Mouse (Mus musculus): Measurements from ENCODE around the gene Mpdz.

Gene Mpdz

DNA sequence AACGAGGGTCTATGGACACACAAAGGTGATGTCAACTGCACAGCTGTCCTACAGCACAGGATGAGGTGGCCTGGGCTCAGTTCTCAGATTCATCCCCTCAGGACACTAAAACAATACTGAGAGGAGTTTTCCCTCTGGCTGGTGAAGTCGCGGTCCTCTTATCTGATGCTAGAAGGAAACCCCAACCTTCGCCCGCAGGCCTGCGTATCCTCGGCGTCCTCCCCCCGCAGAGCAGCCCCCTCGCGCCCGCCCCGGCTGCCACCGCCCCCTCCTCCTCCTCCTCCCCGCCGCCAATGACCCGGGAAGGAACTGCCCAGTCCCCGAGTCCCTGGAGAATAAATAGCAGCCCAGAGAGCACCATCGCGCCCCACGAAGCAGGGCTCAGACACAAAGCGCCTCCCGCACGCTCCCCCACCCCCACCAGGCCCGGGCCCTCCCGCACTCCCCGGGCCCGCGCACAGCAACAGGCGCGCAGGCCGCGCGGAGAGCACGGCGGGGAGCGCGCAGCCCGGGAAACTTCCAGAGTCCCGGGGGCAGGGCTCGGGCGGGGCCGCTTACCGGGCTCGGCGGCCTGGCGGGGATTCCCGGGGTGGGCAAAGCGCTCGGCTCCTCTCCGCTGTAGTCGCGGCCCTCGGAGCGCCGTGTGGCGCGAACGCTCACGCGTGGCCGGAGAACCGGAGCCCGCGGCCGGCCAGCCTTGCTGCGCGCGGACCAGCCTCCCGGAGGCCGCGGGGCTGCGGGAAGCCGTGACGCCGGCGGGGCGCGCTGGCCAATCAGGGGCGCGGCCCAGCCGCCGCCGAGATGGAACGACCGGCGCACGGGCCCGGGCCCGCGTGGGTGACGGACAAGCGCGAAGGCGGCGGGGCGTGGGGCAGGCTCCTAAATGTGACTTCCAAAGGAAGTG lies at the start of gene Mpdz:
Gene Mpdz (minus strand): TSS at position 738 of the 904 bp plus-strand sequence.
- peak; percentile 78 for DNase-seq

DNA sequence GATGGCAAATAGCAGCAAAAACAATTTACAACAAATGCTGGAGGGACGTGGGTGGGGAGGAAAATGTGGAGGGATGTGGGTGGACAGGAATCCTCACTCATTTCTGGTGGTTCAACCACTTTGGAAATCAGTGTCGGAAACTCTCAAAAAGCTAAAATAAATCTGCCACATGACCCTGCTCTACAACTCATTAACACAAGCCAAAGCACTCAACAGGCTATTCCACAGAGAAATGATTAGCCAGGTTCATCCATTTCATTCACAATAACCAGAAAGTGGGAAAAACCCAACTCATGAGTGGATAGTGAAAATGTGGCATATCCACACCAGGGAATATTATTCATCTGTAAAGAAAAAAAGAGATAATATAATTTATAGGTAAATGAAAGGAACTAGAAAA lies 47.9 kb upstream of the Mpdz start:
- no peak for DNase-seq

DNA sequence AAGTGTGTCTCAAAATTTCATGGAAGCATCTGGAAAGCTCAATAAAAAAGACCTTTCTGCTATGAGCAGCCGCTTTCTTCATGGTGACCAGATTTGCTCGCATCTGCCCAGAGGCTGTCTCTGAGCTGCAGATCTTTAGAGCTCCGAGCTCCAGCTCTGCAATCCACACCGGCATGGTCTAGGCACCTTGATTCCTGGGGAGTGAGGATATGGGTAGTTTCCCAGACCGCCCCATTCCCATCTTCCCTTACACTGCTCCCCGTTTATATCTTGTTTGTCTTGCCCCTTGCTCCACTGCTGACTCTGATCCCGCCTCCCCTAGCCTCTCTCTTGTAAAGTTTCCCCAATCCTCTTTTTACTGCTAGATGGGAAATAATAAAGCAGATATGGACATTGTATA lies 42.0 kb upstream of the Mpdz start:
- no peak for DNase-seq

DNA sequence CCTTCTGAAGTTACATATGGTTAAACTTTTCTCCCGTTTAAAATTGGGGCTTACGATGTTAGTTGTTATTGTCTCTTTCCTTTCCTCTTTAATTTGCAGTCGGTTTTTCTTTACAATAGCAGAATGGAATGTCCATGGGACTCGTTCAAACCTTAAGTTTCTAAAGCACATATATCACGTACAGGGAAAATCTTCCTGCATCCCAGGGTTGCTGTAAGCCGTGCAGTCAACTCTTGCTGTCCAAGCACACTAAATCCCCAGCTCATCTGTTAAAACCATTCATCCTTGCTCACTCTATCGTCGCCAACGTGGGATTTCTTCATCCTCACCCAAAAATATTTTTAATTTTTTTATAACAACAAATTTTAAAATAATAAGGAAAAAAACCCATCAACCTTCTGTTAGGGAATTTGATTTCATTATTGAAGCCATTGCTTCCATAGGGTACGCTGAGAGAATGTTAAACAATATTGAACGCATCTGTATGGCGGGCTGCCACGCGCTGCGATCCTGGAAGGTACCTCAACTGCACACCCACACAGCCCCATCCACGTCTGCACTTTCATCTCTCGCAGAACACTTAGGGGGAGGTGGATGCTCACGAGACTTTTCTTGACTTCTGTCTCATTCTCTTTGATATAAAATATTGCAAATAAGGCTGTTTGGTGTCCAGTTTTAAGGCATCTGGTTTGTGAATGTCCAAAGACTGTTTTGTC lies 41.4 kb upstream of the Mpdz start:
- DNase-seq: no peak

DNA sequence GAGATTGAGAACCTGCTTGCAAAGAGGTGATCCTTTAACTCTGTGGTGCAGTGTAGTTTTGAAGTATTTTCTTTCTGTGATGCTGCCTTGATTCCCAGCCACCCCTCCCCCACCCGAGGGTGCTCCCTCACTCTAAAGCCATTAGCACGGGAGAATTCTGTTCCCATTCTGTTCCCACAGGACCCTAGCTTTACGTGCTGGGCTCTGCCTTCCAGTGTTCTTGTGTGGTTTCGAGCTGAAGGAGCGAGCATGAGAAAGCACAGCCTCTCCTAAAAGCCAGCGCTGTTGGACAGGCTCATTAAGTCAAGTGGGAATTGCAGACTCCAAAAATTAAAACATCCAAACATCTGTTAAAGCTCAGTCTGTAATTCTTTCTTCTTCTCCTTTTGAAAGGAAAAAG lies 40.5 kb upstream of the Mpdz start:
- DNase-seq: no peak

DNA sequence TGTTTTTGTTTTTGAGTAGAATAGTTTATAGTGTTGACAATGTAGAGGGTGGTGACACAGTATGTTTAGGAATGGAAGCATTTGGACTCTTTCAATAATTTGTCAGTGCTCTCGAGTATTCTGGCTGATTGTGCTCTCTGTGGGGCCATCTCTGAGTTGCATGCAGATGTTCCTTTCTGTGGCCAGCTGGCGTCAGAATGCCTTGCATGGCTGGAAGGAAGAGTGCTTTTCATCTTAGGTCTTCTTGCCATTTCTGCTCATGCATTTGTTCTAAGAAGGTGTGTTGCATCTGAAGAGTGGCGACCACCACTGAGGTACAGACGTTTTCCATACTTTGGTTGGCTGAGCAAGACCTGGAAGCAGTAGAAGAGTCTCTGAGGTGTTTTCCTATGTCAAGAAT lies 24.2 kb upstream of the Mpdz start:
- DNase-seq: no peak

DNA sequence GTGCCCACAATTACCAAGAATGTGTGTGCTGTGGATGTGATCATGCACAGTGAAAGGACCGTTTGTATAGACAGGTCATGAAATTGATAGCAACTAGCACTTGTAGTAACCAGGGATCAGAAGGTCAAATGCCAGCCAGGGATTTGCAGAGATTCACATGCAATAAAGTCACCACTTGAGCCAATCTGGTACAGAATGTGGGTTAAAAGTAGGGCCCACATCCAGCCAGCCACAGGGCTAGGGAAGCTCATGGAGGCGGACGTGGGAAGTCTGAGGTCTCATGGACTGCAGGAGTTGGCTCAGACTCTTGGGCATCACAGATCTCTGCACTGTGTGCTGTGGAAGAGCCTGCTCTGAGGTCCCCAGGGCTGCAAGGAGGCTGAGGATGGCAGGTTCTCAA lies 22.6 kb upstream of the Mpdz start:
- DNase-seq: no peak

DNA sequence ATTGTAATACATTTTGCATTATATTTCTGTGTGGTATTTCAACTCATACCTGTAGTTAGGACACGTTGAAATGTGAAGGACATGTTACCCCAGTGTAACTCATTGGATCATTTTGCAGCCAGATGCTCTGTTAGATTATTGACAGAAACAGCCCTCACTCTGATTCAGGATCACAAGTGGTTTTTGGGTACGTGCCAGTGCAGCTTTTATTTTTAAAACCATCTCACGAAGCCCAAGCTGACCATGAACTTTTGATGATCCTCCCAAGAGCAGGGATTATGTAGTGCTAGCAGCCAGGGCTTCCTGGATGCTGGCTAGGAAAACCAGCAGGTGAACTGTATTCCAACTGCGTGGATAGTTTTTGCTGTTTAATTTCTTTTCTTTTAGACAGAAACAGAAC lies 19.6 kb upstream of the Mpdz start:
- no peak for DNase-seq

DNA sequence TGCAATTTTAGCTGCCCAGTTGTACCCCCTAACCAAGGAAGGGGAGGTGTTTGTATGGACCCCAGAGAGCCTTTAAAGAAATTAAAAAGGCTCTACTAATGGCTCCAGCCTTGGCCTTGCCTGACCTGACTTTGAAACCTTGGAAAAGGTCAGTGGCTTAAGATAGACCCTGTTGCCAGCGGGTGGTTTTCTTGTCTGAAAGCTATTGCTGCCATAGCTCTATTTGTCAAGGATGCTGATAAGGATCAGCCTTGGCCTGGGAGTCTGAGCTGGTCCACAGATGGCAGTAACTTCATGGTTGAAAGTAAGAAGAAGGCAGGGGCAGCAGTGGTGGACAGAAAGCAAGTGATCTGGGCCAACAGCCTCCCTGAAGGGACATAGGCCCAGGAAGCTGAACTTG lies 16.3 kb upstream of the Mpdz start:
- no peak for DNase-seq

DNA sequence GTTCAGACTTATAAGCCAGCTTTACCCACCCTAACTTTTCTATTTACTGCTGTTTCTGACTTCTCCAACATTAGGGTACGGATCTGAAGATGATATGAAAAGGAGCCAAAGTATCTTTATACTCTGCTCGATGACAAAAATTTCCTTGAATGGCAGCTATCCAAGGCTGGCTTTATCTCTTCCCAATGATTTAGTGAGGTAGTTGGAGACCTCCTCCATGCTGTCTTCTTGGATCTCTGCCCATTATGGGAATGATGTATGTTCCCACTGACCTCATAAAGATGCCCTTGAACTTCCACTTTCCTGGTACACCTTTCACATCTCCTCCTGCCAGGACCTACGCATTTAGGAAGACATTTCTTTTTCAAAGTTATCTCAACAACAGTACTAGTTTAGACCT lies 11.2 kb upstream of the Mpdz start:
- DNase-seq: no peak

DNA sequence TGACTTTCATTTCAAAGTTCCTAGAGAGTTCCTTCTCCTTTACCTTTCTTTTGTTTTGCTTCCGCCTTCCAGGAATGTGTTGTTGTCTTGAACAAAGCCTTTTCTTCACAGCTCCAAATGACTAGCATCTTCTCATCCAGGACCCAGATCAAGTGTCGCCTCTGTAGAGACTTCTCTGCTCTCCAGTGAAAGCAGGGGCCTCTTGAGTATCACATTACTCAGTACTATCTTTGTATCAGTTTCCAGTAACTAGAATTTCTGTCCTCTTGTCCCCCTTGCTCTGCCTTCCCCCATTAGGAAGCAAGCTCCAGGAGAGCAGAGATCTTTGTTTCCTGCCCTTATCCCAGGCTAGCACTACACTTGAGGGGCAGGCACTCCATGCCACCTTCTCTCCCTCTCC lies 9.6 kb upstream of the Mpdz start:
- no peak for DNase-seq

DNA sequence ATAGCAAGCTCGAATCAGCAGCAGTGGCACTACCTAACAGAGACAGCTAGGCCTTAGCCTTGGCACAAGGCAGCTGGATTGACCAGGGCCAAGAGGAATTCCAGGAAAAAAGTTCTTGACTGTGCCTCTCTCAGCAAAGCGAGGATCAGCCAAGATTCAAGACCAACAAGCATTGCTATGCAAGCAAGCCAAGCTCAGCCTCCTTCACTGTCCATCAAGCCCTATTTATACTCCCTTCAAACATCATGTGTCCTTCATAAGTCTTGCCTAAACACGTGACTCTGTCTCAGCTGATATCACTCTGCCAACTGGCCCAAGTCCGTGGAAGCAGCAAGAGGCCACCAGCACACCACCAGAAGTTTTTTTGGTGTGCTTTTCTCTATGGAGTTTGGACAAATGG lies 6.8 kb upstream of the Mpdz start:
- DNase-seq: no peak

DNA sequence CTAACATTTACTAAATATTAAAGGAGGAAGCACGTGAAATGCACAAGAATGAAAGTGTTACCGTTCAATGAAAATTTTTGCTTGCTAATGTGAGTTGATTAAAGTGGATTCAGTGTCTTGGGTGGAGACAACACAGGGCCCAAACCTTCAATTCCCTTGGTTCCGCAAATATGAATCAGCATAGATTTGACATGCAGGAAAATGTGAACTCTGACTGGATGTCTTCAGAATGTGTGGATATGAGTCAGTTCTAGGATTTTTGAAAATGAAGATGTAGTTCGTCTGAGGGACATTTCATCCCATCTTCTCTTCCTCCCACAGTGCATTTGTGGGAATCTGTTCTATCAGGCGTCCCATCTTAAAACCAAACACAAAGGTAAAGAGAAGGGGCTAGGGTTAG lies 951 bp upstream of the Mpdz start:
- no peak for DNase-seq

DNA sequence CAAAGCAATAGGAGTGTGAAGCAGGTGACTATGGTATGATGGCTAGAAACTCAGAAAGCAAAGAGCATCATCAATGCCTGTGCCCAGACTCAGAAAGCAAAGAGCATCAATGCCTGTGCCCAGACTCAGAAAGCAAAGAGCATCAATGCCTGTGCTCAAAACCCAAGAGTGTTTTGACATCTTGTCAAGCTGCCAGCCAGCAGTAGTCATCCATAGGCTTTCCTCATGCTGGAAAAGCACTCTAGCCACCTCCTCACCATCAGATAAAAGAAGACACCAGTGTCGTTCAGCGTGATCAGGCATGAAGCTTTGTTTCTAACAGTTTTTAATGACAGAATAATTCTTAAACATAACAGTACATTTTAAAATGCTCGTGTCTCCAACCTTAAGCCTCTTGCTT lies 8.7 kb downstream of the Mpdz start:
- DNase-seq: no peak

DNA sequence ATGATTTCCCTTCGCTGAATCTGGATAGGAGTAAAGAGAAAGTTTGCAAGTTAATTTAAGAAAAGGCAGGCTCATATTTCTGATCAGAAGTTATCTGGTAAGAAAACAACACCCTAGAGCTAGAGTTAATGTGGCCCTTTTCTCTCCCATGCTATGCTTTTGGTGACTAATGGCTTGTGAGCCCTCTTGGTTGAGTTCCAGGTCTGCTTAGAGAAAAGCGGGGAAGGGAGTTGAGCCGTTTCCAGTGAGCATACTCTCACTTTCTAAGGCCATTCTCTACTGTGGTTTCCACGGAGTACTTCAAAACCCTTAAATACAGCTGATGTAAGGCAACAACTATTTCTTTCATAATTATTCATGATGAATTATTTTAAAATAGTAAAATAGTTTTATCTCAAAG lies 11.8 kb downstream of the Mpdz start:
- DNase-seq: no peak

DNA sequence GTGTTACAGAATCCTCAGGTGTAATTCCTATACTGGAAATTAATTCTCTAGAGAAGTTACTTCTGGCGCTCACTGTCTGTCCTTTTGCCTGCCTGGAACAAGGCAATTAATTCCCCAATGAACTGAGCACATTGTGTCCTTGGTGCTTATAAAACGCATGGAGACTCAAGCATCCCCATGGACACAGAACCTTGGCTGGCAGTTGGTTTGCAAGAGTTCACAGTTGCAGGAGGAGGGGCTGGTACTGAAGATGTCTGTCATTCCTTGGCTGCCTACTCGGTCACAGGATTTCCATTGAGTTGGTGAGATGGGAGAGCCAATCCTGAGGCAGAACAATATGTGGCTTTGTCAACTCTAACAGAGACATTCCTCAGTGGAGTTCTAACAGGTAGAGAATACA lies 12.5 kb downstream of the Mpdz start:
- no peak for DNase-seq

DNA sequence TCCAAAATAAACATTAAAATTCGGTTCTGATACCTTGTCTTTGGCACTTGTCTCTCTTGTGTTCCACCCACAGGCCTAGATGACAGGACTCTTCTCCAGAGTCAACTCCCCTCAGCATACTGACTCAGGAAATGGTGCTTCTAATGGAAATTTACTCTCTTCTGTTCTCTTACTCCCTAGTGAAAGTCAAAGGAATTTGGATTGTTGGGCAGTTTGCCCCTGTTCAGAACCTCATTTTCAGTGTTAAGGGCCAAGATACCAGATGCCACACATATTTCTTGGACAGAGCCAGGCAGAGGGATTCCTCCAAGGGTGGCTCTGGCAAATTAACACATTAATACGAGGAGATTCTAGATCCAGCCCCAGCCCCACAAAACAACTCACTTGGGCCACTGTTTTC lies 12.9 kb downstream of the Mpdz start:
- no peak for DNase-seq

DNA sequence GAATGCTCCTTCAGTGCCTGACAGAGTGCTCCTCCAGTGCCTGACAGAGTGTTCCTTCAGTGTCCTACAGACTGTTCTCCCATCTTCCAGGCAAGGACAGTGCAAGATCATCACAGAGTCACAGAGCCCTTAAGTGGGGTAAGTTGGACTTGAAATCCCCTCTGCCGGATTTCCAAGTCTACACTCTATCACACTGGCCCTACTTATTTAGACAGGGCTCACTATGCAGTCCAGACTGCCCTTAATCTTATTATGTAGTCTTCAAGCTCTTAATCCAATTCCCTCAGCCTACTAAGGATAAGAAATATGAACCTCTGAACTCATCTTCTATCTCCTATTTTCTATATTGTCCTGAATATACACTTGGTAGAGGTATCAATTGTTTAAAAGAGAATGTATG lies 19.1 kb downstream of the Mpdz start:
- DNase-seq: no peak

DNA sequence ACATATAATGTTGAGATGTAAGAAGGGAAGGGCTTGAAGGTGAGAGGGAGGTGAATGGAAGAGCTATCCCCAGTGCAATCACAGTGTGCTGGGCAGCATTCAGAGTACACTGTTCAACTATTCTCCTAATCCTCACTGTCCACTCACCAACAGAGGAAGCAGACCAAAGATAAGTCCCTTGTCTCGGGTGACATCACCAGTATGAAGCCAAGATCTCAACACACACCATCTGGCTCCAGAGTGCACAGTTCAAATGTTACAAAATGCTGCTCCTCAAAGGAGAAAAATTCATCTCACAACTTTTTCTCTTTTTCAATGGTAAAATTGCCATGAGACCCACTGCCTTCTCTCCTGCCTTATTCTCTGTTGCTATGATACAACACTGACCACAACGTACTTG lies 21.0 kb downstream of the Mpdz start:
- DNase-seq: no peak

DNA sequence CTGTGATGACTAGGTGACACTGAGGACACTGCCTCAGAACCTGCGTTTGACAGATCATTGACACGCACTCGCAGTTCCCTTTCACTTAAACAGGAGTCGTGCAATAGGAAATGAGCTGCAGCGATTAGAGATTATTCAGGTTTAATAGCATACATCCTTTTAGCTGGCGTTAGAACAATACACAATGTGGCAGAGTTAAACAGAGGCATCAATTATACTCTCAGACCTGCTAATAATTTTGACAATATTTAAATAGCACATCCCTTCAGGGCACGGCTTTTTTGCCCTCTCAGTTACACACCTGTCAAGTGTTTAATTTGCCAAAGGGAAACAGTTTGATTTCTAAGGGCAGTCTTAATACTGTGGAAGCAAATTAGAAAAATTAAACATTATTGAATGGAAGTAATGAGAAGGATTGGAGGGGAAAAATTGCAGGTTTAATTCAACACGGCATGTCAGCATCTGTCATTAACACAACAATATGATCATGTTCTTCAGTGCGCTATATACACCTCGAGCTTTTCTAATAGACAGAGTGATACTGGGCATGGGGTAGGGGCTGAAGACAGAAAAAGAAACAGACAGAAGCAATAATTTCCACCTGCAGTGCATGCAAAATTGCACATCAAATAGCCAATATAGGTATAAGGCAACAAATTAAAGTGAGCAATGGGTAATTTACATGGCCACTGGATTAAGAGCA lies 27.1 kb downstream of the Mpdz start:
- DNase-seq: no peak

DNA sequence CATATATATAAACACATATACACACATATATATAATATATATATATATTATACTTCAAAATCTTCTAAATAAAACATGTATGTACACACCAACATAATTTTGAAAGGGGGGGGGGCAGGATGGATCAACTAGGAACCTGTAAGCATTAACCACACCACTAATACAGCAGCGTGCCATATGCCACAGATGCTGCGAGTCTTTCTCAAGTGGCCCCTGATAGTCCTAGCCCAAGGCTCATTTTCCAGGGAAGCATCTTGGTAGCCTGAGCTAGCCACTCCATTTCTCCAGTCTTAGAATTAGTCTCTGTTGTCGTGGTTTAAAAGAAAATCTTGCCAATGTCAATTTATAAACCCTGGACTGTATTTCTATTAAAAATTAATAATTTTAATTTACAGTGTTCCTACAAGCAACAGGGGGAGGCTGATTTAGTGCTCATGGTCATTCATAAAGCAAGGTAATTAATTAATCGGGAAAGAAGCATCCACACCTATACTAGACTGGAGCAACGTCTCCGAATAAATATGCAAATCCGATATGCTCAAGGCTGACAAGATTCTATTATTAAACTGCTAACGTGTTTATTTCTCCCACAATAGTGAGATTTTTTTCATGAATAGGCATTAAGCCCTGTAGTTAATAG lies 27.8 kb downstream of the Mpdz start:
- DNase-seq: no peak

DNA sequence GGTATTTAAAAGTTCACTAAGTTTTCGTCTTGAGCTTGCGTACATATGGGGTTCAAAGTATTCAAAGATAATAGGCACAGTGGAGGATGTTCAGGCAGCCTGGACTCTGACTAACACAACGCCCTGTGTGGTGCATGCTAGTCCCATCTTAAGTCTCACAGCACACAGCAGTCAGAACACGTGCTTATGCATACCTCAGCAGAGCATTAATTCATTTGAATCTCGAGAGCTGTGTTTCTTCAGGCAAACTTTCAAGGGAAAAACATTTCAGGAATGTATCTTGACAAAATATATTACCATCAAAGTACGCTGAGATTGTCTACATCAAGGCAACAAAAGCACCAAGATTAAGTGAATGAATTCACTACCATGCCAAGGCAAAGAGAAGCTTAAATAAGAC lies 45.7 kb downstream of the Mpdz start:
- DNase-seq: no peak

DNA sequence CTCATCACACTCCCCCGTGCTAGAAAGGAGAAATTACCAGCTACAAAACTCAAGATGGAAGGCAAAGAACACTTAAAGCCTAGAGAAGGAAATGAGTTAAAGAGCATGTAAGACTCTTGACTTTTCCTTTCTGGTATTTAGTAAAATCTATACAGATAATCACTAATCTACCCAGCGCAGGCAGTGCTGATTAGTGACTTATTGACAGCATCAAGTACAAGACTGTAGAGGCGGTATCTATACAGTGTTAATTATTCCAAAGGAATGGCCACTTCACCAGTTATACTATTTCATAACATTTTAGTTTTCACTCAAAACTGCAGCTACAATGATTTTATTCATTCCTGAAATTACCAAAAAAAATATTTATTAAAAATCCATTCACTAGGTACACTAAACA lies 49.7 kb downstream of the Mpdz start:
- DNase-seq: no peak
